Comparison of ENCODE assay signal across 8 mouse cellular contexts in the genomic region with DNA sequence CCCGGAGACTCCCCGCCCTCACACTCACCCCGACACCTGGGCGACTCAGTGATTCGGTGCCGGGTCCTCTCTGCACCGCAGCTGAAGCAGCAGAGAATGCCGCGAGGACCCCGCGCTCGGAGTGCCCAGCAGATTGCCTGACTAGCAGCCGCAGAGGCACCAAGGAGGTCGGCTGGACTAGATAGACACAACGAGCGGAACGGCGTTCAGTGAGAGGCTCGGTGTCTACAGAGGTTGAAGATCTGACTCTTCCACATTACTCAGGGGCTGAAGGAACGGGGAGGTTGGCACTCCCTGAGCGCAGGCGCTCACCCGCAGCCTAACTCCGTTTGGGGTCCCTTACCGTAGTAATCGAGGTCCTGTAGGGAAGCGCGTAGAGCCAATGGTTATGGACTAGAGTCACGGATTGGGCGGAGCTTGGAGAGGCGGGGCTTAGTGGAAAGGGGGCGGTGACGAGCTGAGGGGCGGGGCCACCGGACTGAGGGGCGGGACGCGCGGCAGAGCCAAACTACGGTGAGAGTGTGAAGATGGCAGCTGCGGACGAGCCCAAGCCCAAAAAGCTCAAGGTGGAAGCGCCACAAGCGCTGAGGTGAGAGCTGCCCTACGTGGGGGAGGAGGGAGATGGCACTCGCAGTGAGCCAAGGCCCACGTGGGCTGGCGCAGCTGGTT. TPM values are rescaled to one million over a fixed set of nuclear protein-coding genes. Genes with fewer than 3 reads are reported as not detected.
DNase-seq lines count a peak whose midpoint lies in the region; ATAC-seq and TF ChIP-seq lines count a peak whose summit lies in the region.

A gene (minus strand): TSS at position 397 of the 669 bp plus-strand sequence.
A gene (plus strand): TSS at position 463 of the 669 bp plus-strand sequence.

- no peaks in the 10 kb centered on the region for H3K9me3 ChIP-seq in CH12.LX (replicated peaks; ENCODE audit: low read length)
- H3K9me3 ChIP-seq in forebrain, embryonic 11.5 days (ENCODE audit: control insufficient read depth, low read length): no peaks in the 10 kb centered on the region; the same call in 1 of the 2 replicates
- H3K9me3 ChIP-seq in heart, embryonic 16.5 days (replicated peaks; ENCODE audit: control insufficient read depth, low read length): no peaks in the 10 kb centered on the region
- no peaks in the 10 kb centered on the region; the same call in 1 of the 2 replicates for H3K9me3 ChIP-seq in liver, embryonic 15.5 days (replicated peaks)
- no peaks in the 10 kb centered on the region for H3K9me3 ChIP-seq in neural tube, embryonic 12.5 days

- peaks cover 0 to 18% of the 10 kb centered on the region in 2 experiments for H3K36me3 ChIP-seq in CH12.LX (replicated peaks in 1 of 2; ENCODE audit: control insufficient read depth in 1 of 2, insufficient read depth in 1 of 2, low read length in 1 of 2)
- H3K36me3 ChIP-seq in forebrain, embryonic 11.5 days (ENCODE audit: control insufficient read depth, insufficient read depth, low read length): no peaks in the 10 kb centered on the region
- no peaks in the 10 kb centered on the region for H3K36me3 ChIP-seq in heart, embryonic 16.5 days (ENCODE audit: control insufficient read depth, insufficient read depth)
- H3K36me3 ChIP-seq in liver, embryonic 15.5 days (replicated peaks): no peaks in the 10 kb centered on the region
- no peaks in the 10 kb centered on the region for H3K36me3 ChIP-seq in neural tube, embryonic 12.5 days

- peak; percentile 93 for DNase-seq in CH12.LX (ENCODE audit: extremely low read depth)
- DNase-seq in c-Kit-positive CD71-positive TER-119-negative erythroid progenitor cells, embryonic 14.5 days (ENCODE audit: low read depth): peak; percentile 84
- DNase-seq in forebrain, embryonic 11.5 days (ENCODE audit: low spot score): peak; percentile 98
- peak; percentile 94 to 95 for DNase-seq in kidney, postnatal 36 days
- peak; percentile 94 for DNase-seq in telencephalon, adult 2 months (ENCODE audit: low read depth, low spot score)

- TF ChIP-seq POLR2A in CH12.LX (IDR thresholded peaks at IDR 0.05; ENCODE audit: low read depth, low read length): peak; percentile 66

- no peaks in the 10 kb centered on the region for H3K27me3 ChIP-seq in CH12.LX (replicated peaks)
- no peaks in the 10 kb centered on the region for H3K27me3 ChIP-seq in forebrain, embryonic 11.5 days (ENCODE audit: control insufficient read depth, insufficient read depth, low read length)
- H3K27me3 ChIP-seq in heart, embryonic 16.5 days (ENCODE audit: control insufficient read depth, insufficient read depth, low read length): no peaks in the 10 kb centered on the region
- H3K27me3 ChIP-seq in liver, embryonic 15.5 days: no peaks in the 10 kb centered on the region
- no peaks in the 10 kb centered on the region for H3K27me3 ChIP-seq in neural tube, embryonic 12.5 days (replicated peaks)

- peaks cover 0 to 37% of the 10 kb centered on the region in 2 experiments; a peak in 2 of 4 replicates for H3K4me1 ChIP-seq in CH12.LX (ENCODE audit: control insufficient read depth in 1 of 2, insufficient read depth in 2 of 2)
- no peaks in the 10 kb centered on the region for H3K4me1 ChIP-seq in forebrain, embryonic 11.5 days (replicated peaks; ENCODE audit: control insufficient read depth, insufficient read depth, low read length)
- peaks cover 19% of the 10 kb centered on the region for H3K4me1 ChIP-seq in heart, embryonic 16.5 days (ENCODE audit: control insufficient read depth, insufficient read depth, low read length)
- H3K4me1 ChIP-seq in liver, embryonic 15.5 days (replicated peaks): peaks cover 30% of the 10 kb centered on the region
- peaks cover 6% of the 10 kb centered on the region; the same call in 1 of the 2 replicates for H3K4me1 ChIP-seq in neural tube, embryonic 12.5 days

- peaks cover 21% of the 10 kb centered on the region for H3K79me2 ChIP-seq in CH12.LX (replicated peaks; ENCODE audit: control insufficient read depth, extremely low read depth, insufficient read depth, poor library complexity, severe bottlenecking)

- peak within 1 kb of the TSS; percentile 91 to 99 (median 96) for H3K4me3 ChIP-seq in CH12.LX (replicated peaks in 1 of 3; ENCODE audit: low read depth in 2 of 3, low read length in 2 of 3, poor library complexity in 1 of 3)
- peak within 1 kb of the TSS; percentile 84 for H3K4me3 ChIP-seq in forebrain, embryonic 11.5 days (ENCODE audit: low read depth, low read length)
- peak within 1 kb of the TSS; percentile 77 for H3K4me3 ChIP-seq in heart, embryonic 16.5 days (ENCODE audit: low read length)
- H3K4me3 ChIP-seq in liver, embryonic 15.5 days (replicated peaks): peak within 1 kb of the TSS; percentile 79
- peak within 1 kb of the TSS; percentile 90 for H3K4me3 ChIP-seq in neural tube, embryonic 12.5 days

- TF ChIP-seq RAD21 in CH12.LX (IDR thresholded peaks at IDR 0.05; ENCODE audit: low read depth, low read length): no peak

- in situ Hi-C loops in CH12.LX (cut with MboI; ENCODE audit: low pct_ligation_motif_present, low pct_unique_long_range_greater_than_20kb, low sequenced_read_pairs): no loop called here

- H3K27ac ChIP-seq in CH12.LX (ENCODE audit: insufficient read depth, low read depth): peak within 1 kb of the TSS; percentile 76
- H3K27ac ChIP-seq in forebrain, embryonic 11.5 days (ENCODE audit: low read depth, low read length): peak within 1 kb of the TSS; percentile 86
- H3K27ac ChIP-seq in heart, embryonic 16.5 days (ENCODE audit: low read length): peak within 1 kb of the TSS; percentile 95
- peak within 1 kb of the TSS; percentile 90 for H3K27ac ChIP-seq in liver, embryonic 15.5 days (replicated peaks)
- peak within 1 kb of the TSS; percentile 76 for H3K27ac ChIP-seq in neural tube, embryonic 12.5 days

- dilution Hi-C loops in CH12.LX (cut with MboI; ENCODE audit: extremely low pct_ligation_motif_present, extremely low pct_unique_long_range_greater_than_20kb, low sequenced_read_pairs): no loop called here

- no peak for TF ChIP-seq CTCF in CH12.LX (conservative IDR thresholded peaks at IDR 0.05 in 1 of 2, IDR thresholded peaks at IDR 0.05 in 1 of 2; ENCODE audit: low read depth in 2 of 2, low read length in 2 of 2)

- H3K4me2 ChIP-seq in CH12.LX (ENCODE audit: insufficient read depth, low read depth, poor library complexity, severe bottlenecking): peak within 1 kb of the TSS; percentile 98
- H3K4me2 ChIP-seq in forebrain, embryonic 11.5 days (ENCODE audit: low read depth, low read length, severe bottlenecking): peak within 1 kb of the TSS; percentile 92
- peak within 1 kb of the TSS; percentile 97 for H3K4me2 ChIP-seq in heart, embryonic 16.5 days (ENCODE audit: low read depth, low read length)
- peak within 1 kb of the TSS; percentile 99 for H3K4me2 ChIP-seq in liver, embryonic 15.5 days
- H3K4me2 ChIP-seq in neural tube, embryonic 12.5 days (replicated peaks): peak within 1 kb of the TSS; percentile 89

- no peak for TF ChIP-seq EP300 in CH12.LX (IDR thresholded peaks at IDR 0.05; ENCODE audit: low read length)

- peak within 1 kb of the TSS; percentile 75 for H3K9ac ChIP-seq in CH12.LX (ENCODE audit: insufficient read depth, low read depth)
- peak within 1 kb of the TSS; percentile 86 for H3K9ac ChIP-seq in forebrain, embryonic 11.5 days (ENCODE audit: low read length)
- peak within 1 kb of the TSS; percentile 90 for H3K9ac ChIP-seq in heart, embryonic 16.5 days (ENCODE audit: low read length)
- H3K9ac ChIP-seq in liver, embryonic 15.5 days: peak within 1 kb of the TSS; percentile 86
- peak within 1 kb of the TSS; percentile 90 for H3K9ac ChIP-seq in neural tube, embryonic 12.5 days

- WGBS in forebrain, embryonic 11.5 days: 0% methylated on average over 45 of the region's 48 CpGs
- WGBS in heart, embryonic 16.5 days: under 1% methylated on average over 48 of the region's 48 CpGs
- under 1% methylated on average over 48 of the region's 48 CpGs for WGBS in liver, embryonic 15.5 days (ENCODE audit: insufficient replicate concordance)
- under 1% methylated on average over 48 of the region's 48 CpGs for WGBS in neural tube, embryonic 12.5 days

- peak; percentile 97 for ATAC-seq in forebrain, embryonic 11.5 days (replicated peaks; ENCODE audit: low FRiP score)
- peak; percentile 97 for ATAC-seq in heart, embryonic 16.5 days (replicated peaks; ENCODE audit: extremely low read depth, insufficient read depth, low FRiP score)
- peak; percentile 97 for ATAC-seq in liver, embryonic 15.5 days (ENCODE audit: insufficient read depth)
- peak; percentile 98 for ATAC-seq in neural tube, embryonic 12.5 days (ENCODE audit: low FRiP score, low read depth)

TF ChIP-seq in CH12.LX, 34 proteins besides CTCF, POLR2A, EP300 and RAD21 (continues in another document):
- TF ChIP-seq ZNF384 (IDR thresholded peaks at IDR 0.05; ENCODE audit: low read depth, low read length) (no peak), POLR2AphosphoS2 (IDR thresholded peaks at IDR 0.05; ENCODE audit: low read depth, low read length) (peak; percentile 58; the same call in 1 of the 2 replicates), NELFE (IDR thresholded peaks at IDR 0.05; ENCODE audit: low read depth, low read length) (no peak; the same call in none of the 2 replicates), MAZ (IDR thresholded peaks at IDR 0.05; ENCODE audit: low read depth, low read length) (no peak; the same call in 1 of the 2 replicates), MAX (IDR thresholded peaks at IDR 0.05; ENCODE audit: low read length) (peak; percentile 99), JUN (IDR thresholded peaks at IDR 0.05; ENCODE audit: insufficient read depth, low read depth, low read length) (no peak), TBP (conservative IDR thresholded peaks at IDR 0.05; ENCODE audit: low read depth, low read length) (peak; percentile 41; the same call in 1 of the 2 replicates), NRF1 (IDR thresholded peaks at IDR 0.05; ENCODE audit: low read depth, low read length) (no peak)

RNA-seq across cellular contexts. Expression of the first gene that starts in this region (rescaled TPM):
- total RNA-seq in CH12.LX (2012; rRNA removed) (32.6 and 38.7 TPM in 2 replicates), CH12.LX (2014; rRNA removed) (73.4 and 78.3 TPM in 2 replicates)
- polyA plus RNA-seq in CH12.LX (2012; ENCODE audit: insufficient read length, low read depth): 60.3 and 61.7 TPM in 2 replicates
- 120 and 138 TPM in 2 replicates for polyA plus RNA-seq in forebrain, embryonic 11.5 days (2014; fragmentation: Nextera tagmentation; extraction: Ambion mirVana)
- polyA plus RNA-seq in heart, embryonic 16.5 days (2015; fragmentation: Nextera tagmentation; extraction: Ambion mirVana): 54.4 and 60.7 TPM in 2 replicates
- polyA plus RNA-seq in liver, embryonic 15.5 days (2015; fragmentation: Nextera tagmentation; extraction: Ambion mirVana): 29.0 and 30.2 TPM in 2 replicates
- polyA plus RNA-seq in neural tube, embryonic 12.5 days (2016; fragmentation: Nextera tagmentation; extraction: Ambion mirVana): 94.4 and 113 TPM in 2 replicates

RNA-seq across cellular contexts. Expression of the second gene that starts in this region (rescaled TPM):
- 59.0 and 84.9 TPM in 2 replicates for total RNA-seq in CH12.LX (2012; rRNA removed)
- 123 and 129 TPM in 2 replicates for total RNA-seq in CH12.LX (2014; rRNA removed)
- polyA plus RNA-seq in CH12.LX (2012; ENCODE audit: insufficient read length, low read depth): 47.9 and 58.8 TPM in 2 replicates
- 138 and 140 TPM in 2 replicates for polyA plus RNA-seq in forebrain, embryonic 11.5 days (2014; fragmentation: Nextera tagmentation; extraction: Ambion mirVana)
- 197 and 222 TPM in 2 replicates for polyA plus RNA-seq in heart, embryonic 16.5 days (2015; fragmentation: Nextera tagmentation; extraction: Ambion mirVana)
- polyA plus RNA-seq in liver, embryonic 15.5 days (2015; fragmentation: Nextera tagmentation; extraction: Ambion mirVana): 197 and 203 TPM in 2 replicates
- polyA plus RNA-seq in neural tube, embryonic 12.5 days (2016; fragmentation: Nextera tagmentation; extraction: Ambion mirVana): 68.1 and 71.0 TPM in 2 replicates

Comparison
In these comparisons a context has a peak if more than half of its experiments do, and no peak if none do; other contexts are left out.
1. Peak in every context shown above with its lines: DNase-seq, ATAC-seq, H3K4me3 ChIP-seq and H3K27ac ChIP-seq.